Mouse (Mus musculus): Measurements from ENCODE around the gene Aprt.
A peak's percentile ranks its signal among the peaks of the same experiment; 100 is the strongest.

- TF ChIP-seq CTCF (IDR thresholded peaks at IDR 0.05; ENCODE audit: low read depth) (peak; percentile 39), EP300 (IDR thresholded peaks at IDR 0.05; ENCODE audit: low read depth) (no peak)
Measured at GRCm38 (mm10) chr8:122624653-122625052, 47.9 kb upstream of the Aprt start.
